Mouse (Mus musculus): ENCODE results near the gene Fam53b. TPM values are rescaled to one million over a fixed set of nuclear protein-coding genes. Genes with fewer than 3 reads are reported as not detected.

Fam53b gene
- polyA plus RNA-seq, 1 experiment: 51.4 TPM

GRCm38 (mm10) chr7:132773011-132773705 is 40.5 kb downstream of the Fam53b start:
- Histone ChIP-seq H3K4me3 (replicated peaks; ENCODE audit: control insufficient read depth, low read depth, low read length) (peak overlapping the region; percentile 68), H3K27ac (ENCODE audit: control insufficient read depth, insufficient read depth, low read depth, low read length, poor library complexity) (peak overlapping the region; percentile 90), H3K4me1 (ENCODE audit: control insufficient read depth, insufficient read depth, low read length) (peaks cover 3% of the 10 kb centered on the region; the same call in 1 of the 2 replicates)
- 68% methylated on average over 7 of the region's 7 CpGs for whole genome bisulfite sequencing
- no peak for TF ChIP-seq CTCF (IDR thresholded peaks at IDR 0.05; ENCODE audit: control insufficient read depth, insufficient read depth, low read length)
- TF ChIP-seq POLR2A (IDR thresholded peaks at IDR 0.05; ENCODE audit: borderline replicate concordance, control insufficient read depth, low read depth, low read length): no peak

GRCm38 (mm10) chr7:132772440-132772839 is 41.2 kb downstream of the Fam53b start:
- H3K27ac ChIP-seq (ENCODE audit: control insufficient read depth, insufficient read depth, low read depth, low read length, poor library complexity): peak overlapping the region; percentile 90
- peak overlapping the region; percentile 38 for H3K4me3 ChIP-seq (replicated peaks; ENCODE audit: control insufficient read depth, low read depth, low read length)
- peaks cover 4% of the 10 kb centered on the region; the same call in 1 of the 2 replicates for H3K4me1 ChIP-seq (ENCODE audit: control insufficient read depth, insufficient read depth, low read length)
- TF ChIP-seq POLR2A (IDR thresholded peaks at IDR 0.05; ENCODE audit: borderline replicate concordance, control insufficient read depth, low read depth, low read length) (no peak), CTCF (IDR thresholded peaks at IDR 0.05; ENCODE audit: control insufficient read depth, insufficient read depth, low read length) (no peak)
- WGBS: 66% methylated on average over 5 of the region's 5 CpGs

GRCm38 (mm10) chr7:132768498-132769344 is 45.0 kb downstream of the Fam53b start:
- Histone ChIP-seq H3K4me1 (ENCODE audit: control insufficient read depth, insufficient read depth, low read length) (peaks cover 4% of the 10 kb centered on the region; the same call in 1 of the 2 replicates), H3K4me3 (replicated peaks; ENCODE audit: control insufficient read depth, low read depth, low read length) (no peak overlapping the region), H3K27ac (ENCODE audit: control insufficient read depth, insufficient read depth, low read depth, low read length, poor library complexity) (peak overlapping the region; percentile 47)
- WGBS: 72% methylated on average over 12 of the region's 12 CpGs
- TF ChIP-seq POLR2A (IDR thresholded peaks at IDR 0.05; ENCODE audit: borderline replicate concordance, control insufficient read depth, low read depth, low read length) (no peak), CTCF (IDR thresholded peaks at IDR 0.05; ENCODE audit: control insufficient read depth, insufficient read depth, low read length) (no peak)

- Histone ChIP-seq H3K4me3 (replicated peaks; ENCODE audit: control insufficient read depth, low read depth, low read length) (no peak overlapping the region), H3K4me1 (ENCODE audit: control insufficient read depth, insufficient read depth, low read length) (peaks cover 2% of the 10 kb centered on the region; the same call in 1 of the 2 replicates), H3K27ac (ENCODE audit: control insufficient read depth, insufficient read depth, low read depth, low read length, poor library complexity) (peak overlapping the region; percentile 49)
- no peak for TF ChIP-seq CTCF (IDR thresholded peaks at IDR 0.05; ENCODE audit: control insufficient read depth, insufficient read depth, low read length)
- no peak for TF ChIP-seq POLR2A (IDR thresholded peaks at IDR 0.05; ENCODE audit: borderline replicate concordance, control insufficient read depth, low read depth, low read length)
- 71% methylated on average over 4 of the region's 4 CpGs for WGBS
Measured at GRCm38 (mm10) chr7:132767999-132768370, 45.7 kb downstream of the Fam53b start.

GRCm38 (mm10) chr7:132767233-132767998 is 46.3 kb downstream of the Fam53b start:
- 91% methylated on average over 12 of the region's 12 CpGs for WGBS
- Histone ChIP-seq H3K4me3 (replicated peaks; ENCODE audit: control insufficient read depth, low read depth, low read length) (no peak overlapping the region), H3K4me1 (ENCODE audit: control insufficient read depth, insufficient read depth, low read length) (peaks cover 2% of the 10 kb centered on the region; the same call in 1 of the 2 replicates), H3K27ac (ENCODE audit: control insufficient read depth, insufficient read depth, low read depth, low read length, poor library complexity) (peak overlapping the region; percentile 49; the same call in 1 of the 2 replicates)
- no peak for TF ChIP-seq CTCF (IDR thresholded peaks at IDR 0.05; ENCODE audit: control insufficient read depth, insufficient read depth, low read length)
- TF ChIP-seq POLR2A (IDR thresholded peaks at IDR 0.05; ENCODE audit: borderline replicate concordance, control insufficient read depth, low read depth, low read length): no peak

GRCm38 (mm10) chr7:132766235-132766871 is 47.3 kb downstream of the Fam53b start:
- Histone ChIP-seq H3K4me1 (ENCODE audit: control insufficient read depth, insufficient read depth, low read length) (peaks cover 2% of the 10 kb centered on the region; the same call in 1 of the 2 replicates), H3K27ac (ENCODE audit: control insufficient read depth, insufficient read depth, low read depth, low read length, poor library complexity) (peak overlapping the region; percentile 46), H3K4me3 (replicated peaks; ENCODE audit: control insufficient read depth, low read depth, low read length) (no peak overlapping the region)
- WGBS: 73% methylated on average over 11 of the region's 11 CpGs
- no peak for TF ChIP-seq POLR2A (IDR thresholded peaks at IDR 0.05; ENCODE audit: borderline replicate concordance, control insufficient read depth, low read depth, low read length)
- TF ChIP-seq CTCF (IDR thresholded peaks at IDR 0.05; ENCODE audit: control insufficient read depth, insufficient read depth, low read length): no peak

GRCm38 (mm10) chr7:132765629-132766186 is 48.0 kb downstream of the Fam53b start:
- TF ChIP-seq CTCF (IDR thresholded peaks at IDR 0.05; ENCODE audit: control insufficient read depth, insufficient read depth, low read length) (no peak), POLR2A (IDR thresholded peaks at IDR 0.05; ENCODE audit: borderline replicate concordance, control insufficient read depth, low read depth, low read length) (no peak)
- 70% methylated on average over 3 of the region's 3 CpGs for WGBS
- Histone ChIP-seq H3K27ac (ENCODE audit: control insufficient read depth, insufficient read depth, low read depth, low read length, poor library complexity) (no peak overlapping the region), H3K4me1 (ENCODE audit: control insufficient read depth, insufficient read depth, low read length) (peaks cover 2% of the 10 kb centered on the region; the same call in 1 of the 2 replicates), H3K4me3 (replicated peaks; ENCODE audit: control insufficient read depth, low read depth, low read length) (no peak overlapping the region)
